Mouse (Mus musculus): ENCODE measurements at regions not wholly inside any gene's neighbourhood (a gene's known extent, or its start where the extent isn't known, plus 50 kb on each side); places are given as distances from the start of the nearest gene placed in this dataset.

- Histone ChIP-seq H3K36me3 (ENCODE audit: control insufficient read depth, insufficient read depth, low read length) (no peaks in the 10 kb centered on the region), H3K4me1 (ENCODE audit: control insufficient read depth, insufficient read depth, low read length) (no peaks in the 10 kb centered on the region; the same call in 1 of the 2 replicates), H3K27ac (ENCODE audit: low read depth, low read length) (no peak overlapping the region), H3K9me3 (ENCODE audit: control insufficient read depth, low read length) (no peaks in the 10 kb centered on the region), H3K27me3 (ENCODE audit: control insufficient read depth, insufficient read depth, low read length) (no peaks in the 10 kb centered on the region), H3K4me2 (ENCODE audit: low read depth) (no peak overlapping the region), H3K4me3 (ENCODE audit: low read depth, low read length) (no peak overlapping the region), H3K9ac (ENCODE audit: low read length) (no peak overlapping the region)
- no peak for DNase-seq (ENCODE audit: low spot score)
- WGBS: 40% methylated on average over 2 of the region's 2 CpGs
- ATAC-seq (ENCODE audit: insufficient read depth, low FRiP score, low TSS enrichment): no peak
Observed at GRCm38 (mm10) chr9:49849442-49849841, 50.7 kb upstream of the Ncam1 start.

GRCm38 (mm10) chr9:49848943-49849342 is 50.2 kb upstream of the Ncam1 start:
- 3% methylated on average over 6 of the region's 6 CpGs for WGBS
- Histone ChIP-seq H3K9ac (ENCODE audit: low read length) (no peak overlapping the region), H3K4me1 (ENCODE audit: control insufficient read depth, insufficient read depth, low read length) (no peaks in the 10 kb centered on the region; the same call in 1 of the 2 replicates), H3K27me3 (ENCODE audit: control insufficient read depth, insufficient read depth, low read length) (no peaks in the 10 kb centered on the region), H3K36me3 (ENCODE audit: control insufficient read depth, insufficient read depth, low read length) (no peaks in the 10 kb centered on the region), H3K4me2 (ENCODE audit: low read depth) (no peak overlapping the region), H3K4me3 (ENCODE audit: low read depth, low read length) (no peak overlapping the region), H3K9me3 (ENCODE audit: control insufficient read depth, low read length) (no peaks in the 10 kb centered on the region), H3K27ac (ENCODE audit: low read depth, low read length) (no peak overlapping the region)
- ATAC-seq (ENCODE audit: insufficient read depth, low FRiP score, low TSS enrichment): no peak
- no peak for DNase-seq (ENCODE audit: low spot score)

All from neural tube, embryonic 11.5 days (tissue).